Mouse (Mus musculus): ENCODE measurements around the gene Fkbp10.

DNA sequence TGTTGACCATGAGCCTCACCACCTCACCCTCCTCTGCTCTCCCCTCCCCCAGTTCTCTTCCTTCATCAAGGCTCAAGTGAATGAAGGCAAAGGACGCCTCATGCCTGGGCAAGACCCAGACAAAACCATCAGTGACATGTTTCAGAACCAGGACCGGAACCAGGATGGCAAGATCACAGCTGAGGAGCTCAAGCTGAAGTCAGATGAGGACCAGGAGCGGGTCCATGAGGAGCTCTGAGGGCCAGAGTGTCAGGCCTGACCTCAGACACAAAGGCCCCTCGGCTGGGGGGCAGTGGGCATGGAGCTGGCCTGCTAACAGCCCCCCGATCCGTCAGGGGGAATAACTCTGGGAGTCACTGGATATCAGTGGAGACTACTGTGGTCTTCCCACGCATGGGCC lies 8.3 kb downstream of the Fkbp10 start:
- TF ChIP-seq CTCF (IDR thresholded peaks at IDR 0.05; ENCODE audit: control insufficient read depth, insufficient read depth, insufficient replicate concordance, low read depth, low read length) (no peak), POLR2A (IDR thresholded peaks at IDR 0.05; ENCODE audit: control insufficient read depth, low read depth, low read length) (no peak)
